Mouse (Mus musculus) E14TG2a.4 (cell line): ENCODE results near the gene Gas7.
A peak's percentile ranks its signal among the peaks of the same experiment; 100 is the strongest.

Source experiments
- CTCF ChIP-seq: conservative IDR thresholded peaks from 2 replicates; pipeline ENCODE4 v1.5.1; 2014; ENCODE audit warnings: low read length
- NANOG ChIP-seq: IDR thresholded peaks from 2 replicates; pipeline ENCODE4 v1.6.1; 2014; ENCODE audit warnings: borderline replicate concordance, low read length, mixed read lengths
- POU5F1 ChIP-seq: IDR thresholded peaks from 2 replicates; pipeline ENCODE4 v1.6.1; 2014; ENCODE audit warnings: low read length, borderline replicate concordance

DNA sequence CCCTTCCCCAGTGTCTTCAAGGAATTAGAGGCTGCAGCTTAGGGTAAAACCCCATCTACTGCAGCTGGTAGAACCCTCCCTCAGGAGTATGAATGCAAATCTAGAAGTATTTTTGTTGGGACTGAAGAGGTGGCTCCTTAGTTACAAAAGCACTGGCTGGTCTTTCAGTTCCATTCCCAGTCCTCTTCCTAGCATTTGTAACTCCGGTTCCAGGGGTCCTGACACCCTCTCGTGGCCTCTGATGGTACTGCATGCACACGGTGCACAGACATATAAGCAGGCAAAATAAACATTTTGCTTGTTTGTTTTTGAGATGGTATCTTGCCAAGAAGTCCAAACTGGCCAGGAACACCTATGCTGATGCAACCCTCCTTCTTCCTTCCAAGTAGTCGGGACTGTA is 23.4 kb upstream of the Gas7 start:
- TF ChIP-seq CTCF = peak; percentile 99
- TF ChIP-seq POU5F1 = no peak
- no peak for TF ChIP-seq NANOG
